Mouse (Mus musculus): ENCODE measurements around the gene Gm27029. TPM values are rescaled to one million over a fixed set of nuclear protein-coding genes. Genes with fewer than 3 reads are reported as not detected.
"Not testable (repeated sequence)": the region's sequence is repeated elsewhere in the genome, so short reads cannot be mapped to it uniquely, and the experiment has no call there.

Gene Gm27029
- polyA plus RNA-seq, 1 experiment from 2014 or later = 7.3 TPM

- H3K9ac ChIP-seq = no peak overlapping the region
- H3K4me1 ChIP-seq (replicated peaks) = peaks cover 6% of the 10 kb centered on the region
- WGBS = 89% methylated on average over 2 of the region's 2 CpGs
- no peak overlapping the region for H3K27ac ChIP-seq
- peaks cover 22% of the 10 kb centered on the region for H3K36me3 ChIP-seq
- H3K4me3 ChIP-seq (replicated peaks) = no peak overlapping the region
- H3K27me3 ChIP-seq (replicated peaks) = no peaks in the 10 kb centered on the region
- no peaks in the 10 kb centered on the region for H3K9me3 ChIP-seq
- ATAC-seq = no peak
- H3K4me2 ChIP-seq (replicated peaks) = no peak overlapping the region
Observed at GRCm38 (mm10) chr11:101415306-101415705, 9.3 kb downstream of the Gm27029 start.

GRCm38 (mm10) chr11:101395110-101395509, 29.5 kb downstream of the Gm27029 start:
- H3K4me2 ChIP-seq (replicated peaks) = no peak overlapping the region
- peak; percentile 80 for ATAC-seq
- H3K27me3 ChIP-seq (replicated peaks) = no peaks in the 10 kb centered on the region
- no peak overlapping the region for H3K4me3 ChIP-seq (replicated peaks)
- H3K9ac ChIP-seq = no peak overlapping the region
- no peak overlapping the region for H3K27ac ChIP-seq
- WGBS = 5% methylated on average over 8 of the region's 8 CpGs
- no peaks in the 10 kb centered on the region for H3K4me1 ChIP-seq (replicated peaks)
- H3K9me3 ChIP-seq = no peaks in the 10 kb centered on the region
- no peaks in the 10 kb centered on the region for H3K36me3 ChIP-seq

- ATAC-seq = no peak
- Histone ChIP-seq H3K36me3 (no peaks in the 10 kb centered on the region), H3K4me3 (replicated peaks) (no peak overlapping the region), H3K9me3 (no peaks in the 10 kb centered on the region), H3K9ac (no peak overlapping the region), H3K27me3 (replicated peaks) (no peaks in the 10 kb centered on the region), H3K27ac (no peak overlapping the region), H3K4me2 (replicated peaks) (no peak overlapping the region), H3K4me1 (replicated peaks) (no peaks in the 10 kb centered on the region)
- 27% methylated on average over 4 of the region's 4 CpGs for WGBS
Observed at GRCm38 (mm10) chr11:101381817-101382216, 42.8 kb downstream of the Gm27029 start.

- Histone ChIP-seq H3K4me3 (replicated peaks) (no peak overlapping the region), H3K9me3 (no peaks in the 10 kb centered on the region), H3K9ac (no peak overlapping the region), H3K4me2 (replicated peaks) (no peak overlapping the region), H3K27me3 (replicated peaks) (no peaks in the 10 kb centered on the region), H3K4me1 (replicated peaks) (no peaks in the 10 kb centered on the region), H3K36me3 (no peaks in the 10 kb centered on the region), H3K27ac (no peak overlapping the region)
- 69% methylated on average over 6 of the region's 6 CpGs for WGBS
- ATAC-seq = no peak
Observed at GRCm38 (mm10) chr11:101378926-101379325, 45.7 kb downstream of the Gm27029 start.

- not testable (repeated sequence) for H3K4me1 ChIP-seq (replicated peaks); H3K4me2 ChIP-seq (replicated peaks); ATAC-seq; H3K27ac ChIP-seq; H3K36me3 ChIP-seq; H3K4me3 ChIP-seq (replicated peaks); H3K9ac ChIP-seq; H3K27me3 ChIP-seq (replicated peaks); H3K9me3 ChIP-seq
- 93% methylated on average over 8 of the region's 8 CpGs for WGBS
Observed at GRCm38 (mm10) chr11:101378196-101378595, 46.4 kb downstream of the Gm27029 start.

- H3K9ac ChIP-seq = no peak overlapping the region
- ATAC-seq = no peak
- H3K36me3 ChIP-seq = no peaks in the 10 kb centered on the region
- no peaks in the 10 kb centered on the region for H3K4me1 ChIP-seq (replicated peaks)
- H3K4me3 ChIP-seq (replicated peaks) = no peak overlapping the region
- H3K9me3 ChIP-seq = no peaks in the 10 kb centered on the region
- H3K27ac ChIP-seq = no peak overlapping the region
- WGBS = 57% methylated on average over 7 of the region's 7 CpGs
- no peaks in the 10 kb centered on the region for H3K27me3 ChIP-seq (replicated peaks)
- no peak overlapping the region for H3K4me2 ChIP-seq (replicated peaks)
Observed at GRCm38 (mm10) chr11:101374421-101374938, 50.1 kb downstream of the Gm27029 start.

- H3K27ac ChIP-seq = no peak overlapping the region
- no peaks in the 10 kb centered on the region for H3K4me1 ChIP-seq (replicated peaks)
- no peak overlapping the region for H3K4me2 ChIP-seq (replicated peaks)
- no peak overlapping the region for H3K4me3 ChIP-seq (replicated peaks)
- ATAC-seq = no peak
- no peaks in the 10 kb centered on the region for H3K9me3 ChIP-seq
- H3K9ac ChIP-seq = no peak overlapping the region
- H3K27me3 ChIP-seq (replicated peaks) = no peaks in the 10 kb centered on the region
- H3K36me3 ChIP-seq = no peaks in the 10 kb centered on the region
- 74% methylated on average over 5 of the region's 5 CpGs for WGBS
Observed at GRCm38 (mm10) chr11:101370141-101370540, 54.5 kb downstream of the Gm27029 start.

- 79% methylated on average over 8 of the region's 8 CpGs for WGBS
Observed at GRCm38 (mm10) chr11:101367326-101367935, 57.2 kb downstream of the Gm27029 start, which contains the start of gene G6pc. Gene G6pc (plus strand): TSS chr11:101367561.

GRCm38 (mm10) chr11:101364531-101364931, 60.1 kb downstream of the Gm27029 start:
- Histone ChIP-seq H3K4me1 (replicated peaks) (peaks cover 13% of the 10 kb centered on the region; the same call in 1 of the 2 replicates), H3K36me3 (no peaks in the 10 kb centered on the region), H3K9me3 (no peaks in the 10 kb centered on the region), H3K9ac (no peak overlapping the region), H3K27ac (peak overlapping the region; percentile 58), H3K27me3 (replicated peaks) (no peaks in the 10 kb centered on the region), H3K4me3 (replicated peaks) (no peak overlapping the region), H3K4me2 (replicated peaks) (no peak overlapping the region)
- 55% methylated on average over 5 of the region's 5 CpGs for WGBS
- ATAC-seq = peak; percentile 78

More at GRCm38 (mm10) chr11:101367326-101367935, 57.2 kb downstream of the Gm27029 start, which contains the start of gene G6pc:
- no peak within 1 kb of the TSS for H3K4me2 ChIP-seq (replicated peaks)
- peaks cover 5% of the 10 kb centered on the region; the same call in 1 of the 2 replicates for H3K4me1 ChIP-seq (replicated peaks)
- H3K9me3 ChIP-seq = no peaks in the 10 kb centered on the region
- 0 out of 2 replicates have a peak, but pooled peaks have one; percentile 27 for ATAC-seq
- no peak within 1 kb of the TSS for H3K27ac ChIP-seq
- H3K36me3 ChIP-seq = no peaks in the 10 kb centered on the region
- no peak within 1 kb of the TSS for H3K9ac ChIP-seq
- no peaks in the 10 kb centered on the region for H3K27me3 ChIP-seq (replicated peaks)
- no peak within 1 kb of the TSS for H3K4me3 ChIP-seq (replicated peaks)

- Histone ChIP-seq H3K4me1 (replicated peaks) (peaks cover 13% of the 10 kb centered on the region; the same call in 1 of the 2 replicates), H3K36me3 (no peaks in the 10 kb centered on the region), H3K9me3 (no peaks in the 10 kb centered on the region), H3K4me2 (replicated peaks) (no peak overlapping the region), H3K4me3 (replicated peaks) (no peak overlapping the region), H3K27me3 (replicated peaks) (no peaks in the 10 kb centered on the region), H3K27ac (0 out of 2 replicates have a peak overlapping the region, but pooled peaks have one; percentile 0), H3K9ac (no peak overlapping the region)
- ATAC-seq = no peak
- 39% methylated on average over 3 of the region's 3 CpGs for WGBS
Observed at GRCm38 (mm10) chr11:101360651-101361113, 63.9 kb downstream of the Gm27029 start.

GRCm38 (mm10) chr11:101359776-101360175, 64.8 kb downstream of the Gm27029 start:
- H3K27me3 ChIP-seq (replicated peaks) = no peaks in the 10 kb centered on the region
- H3K27ac ChIP-seq = 0 out of 2 replicates have a peak overlapping the region, but pooled peaks have one; percentile 0
- no peaks in the 10 kb centered on the region for H3K9me3 ChIP-seq
- H3K4me3 ChIP-seq (replicated peaks) = no peak overlapping the region
- H3K9ac ChIP-seq = no peak overlapping the region
- no peaks in the 10 kb centered on the region for H3K36me3 ChIP-seq
- H3K4me2 ChIP-seq (replicated peaks) = no peak overlapping the region
- peaks cover 13% of the 10 kb centered on the region; the same call in 1 of the 2 replicates for H3K4me1 ChIP-seq (replicated peaks)
- WGBS = 65% methylated on average over 9 of the region's 9 CpGs
- no peak for ATAC-seq

GRCm38 (mm10) chr11:101357505-101358182, 67.0 kb downstream of the Gm27029 start:
- Histone ChIP-seq H3K27ac (no peak overlapping the region), H3K4me2 (replicated peaks) (no peak overlapping the region), H3K9me3 (no peaks in the 10 kb centered on the region), H3K4me3 (replicated peaks) (no peak overlapping the region), H3K4me1 (replicated peaks) (peaks cover 8% of the 10 kb centered on the region; the same call in 1 of the 2 replicates), H3K36me3 (no peaks in the 10 kb centered on the region), H3K27me3 (replicated peaks) (no peaks in the 10 kb centered on the region), H3K9ac (no peak overlapping the region)
- WGBS = 63% methylated on average over 3 of the region's 3 CpGs
- ATAC-seq = no peak
